Mouse (Mus musculus) myocyte (in vitro differentiated cells): Measurements from ENCODE around the gene Banp.

Source experiments
- MYOG ChIP-seq, 3 experiments: IDR thresholded peaks; one replicate each; pipeline ENCODE4 v1.6.1; 2011; ENCODE audit warnings: control low read depth in 2 of 3, low read depth in 2 of 3, mild to moderate bottlenecking in 2 of 3; ENCODE audit not compliant: insufficient read length in 2 of 3, control insufficient read depth in 1 of 3, insufficient read depth in 1 of 3
- POLR2A ChIP-seq: IDR thresholded peaks from one replicate; pipeline ENCODE4 v1.6.1; 2011; ENCODE audit warnings: low read depth, mild to moderate bottlenecking, control low read depth, moderate library complexity; ENCODE audit not compliant: insufficient read length
- TCF12 ChIP-seq: IDR thresholded peaks from one replicate; pipeline ENCODE4 v1.6.1; 2011; ENCODE audit warnings: mild to moderate bottlenecking, control low read depth; ENCODE audit not compliant: poor library complexity, insufficient read depth, severe bottlenecking

GRCm38 (mm10) chr8:121906542-121907512 is 42.7 kb upstream of the Banp start:
- TF ChIP-seq POLR2A, result no peak
- TF ChIP-seq TCF12, result no peak
- no peak for TF ChIP-seq MYOG (IDR thresholded peaks at IDR 0.05; ENCODE audit: control insufficient read depth in 1 of 3, insufficient read depth in 1 of 3, insufficient read length in 2 of 3, low read depth in 2 of 3)
